10 mouse cellular contexts compared by ENCODE assay signal in genomic region chr2:152167851-152168290, GRCm38 (mm10). TPM values are rescaled to one million over a fixed set of nuclear protein-coding genes. Genes with fewer than 3 reads are reported as not detected.
A peak's percentile ranks its signal among the peaks of the same experiment; 100 is the strongest.
DNase-seq lines count a peak whose midpoint lies in the region; ATAC-seq lines count a peak whose summit lies in the region.
"Had no signal": no experiment of that assay in that cellular context is flagged by ENCODE, and none has a peak within 500 bp of the region (broad histone marks: within the 10 kb centered on the region; RNA-seq: fewer than 3 reads in every experiment).

No protein-coding gene starts in this region.

- 39% methylated on average over 8 of the region's 8 CpGs for WGBS in forebrain, embryonic 12.5 days
- WGBS in heart, embryonic 16.5 days = 35% methylated on average over 8 of the region's 8 CpGs

- H3K9ac ChIP-seq in forebrain, embryonic 12.5 days = no peak overlapping the region
- H3K9ac ChIP-seq in heart, embryonic 16.5 days (ENCODE audit: low read length) = no peak overlapping the region

- H3K36me3 ChIP-seq in forebrain, embryonic 12.5 days (replicated peaks) = no peaks in the 10 kb centered on the region
- H3K36me3 ChIP-seq in heart, embryonic 16.5 days (ENCODE audit: control insufficient read depth, insufficient read depth) = no peaks in the 10 kb centered on the region

- peak overlapping the region; percentile 35; the same call in 1 of the 2 replicates for H3K27ac ChIP-seq in brown adipose tissue, adult 24 weeks (replicated peaks; ENCODE audit: low read depth, low read length)
- peak overlapping the region; percentile 63; the same call in 1 of the 2 replicates for H3K27ac ChIP-seq in forebrain, embryonic 12.5 days
- no peak overlapping the region for H3K27ac ChIP-seq in heart, embryonic 16.5 days (ENCODE audit: low read length)

- no peak overlapping the region for H3K4me2 ChIP-seq in forebrain, embryonic 12.5 days
- H3K4me2 ChIP-seq in heart, embryonic 16.5 days (ENCODE audit: low read depth, low read length) = no peak overlapping the region

- DNase-seq in layer of hippocampus, adult 11-12 months (ENCODE audit: low spot score) = peak; percentile 63
- DNase-seq in telencephalon, adult 2 months (ENCODE audit: low read depth, low spot score) = peak; percentile 40
- DNase-seq in spleen, postnatal 14 days (ENCODE audit: low spot score in 2 of 2) = no peak

- no peaks in the 10 kb centered on the region for H3K9me3 ChIP-seq in forebrain, embryonic 12.5 days
- no peaks in the 10 kb centered on the region for H3K9me3 ChIP-seq in heart, embryonic 16.5 days (replicated peaks; ENCODE audit: control insufficient read depth, low read length)

- peak; percentile 69; the same call in 1 of the 2 replicates for ATAC-seq in forebrain, embryonic 12.5 days (ENCODE audit: low FRiP score)
- ATAC-seq in heart, embryonic 16.5 days (replicated peaks; ENCODE audit: extremely low read depth, insufficient read depth, low FRiP score) = 0 out of 2 replicates have a peak, but pooled peaks have one; percentile 41
- ATAC-seq in megakaryocyte progenitor cell, adult 5-6 weeks (replicated peaks; ENCODE audit: poor library complexity) = peak; percentile 20; the same call in 1 of the 2 replicates
- no peak for ATAC-seq in erythroblast, adult 5-6 weeks (replicated peaks; ENCODE audit: low FRiP score, poor library complexity, severe bottlenecking)

- peaks cover 2% of the 10 kb centered on the region; the same call in 1 of the 2 replicates for H3K4me1 ChIP-seq in brown adipose tissue, adult 24 weeks (ENCODE audit: control insufficient read depth, insufficient read depth, insufficient read length, low read length)
- peaks cover 7% of the 10 kb centered on the region for H3K4me1 ChIP-seq in forebrain, embryonic 12.5 days
- H3K4me1 ChIP-seq in heart, embryonic 16.5 days (ENCODE audit: control insufficient read depth, insufficient read depth, low read length) = 0 out of 2 replicates have a peak, but pooled peaks cover 4% of the 10 kb centered on the region

- no peak overlapping the region for H3K4me3 ChIP-seq in brown adipose tissue, adult 24 weeks (ENCODE audit: insufficient read depth, low read depth, low read length)
- H3K4me3 ChIP-seq in forebrain, embryonic 12.5 days (replicated peaks) = no peak overlapping the region
- no peak overlapping the region for H3K4me3 ChIP-seq in heart, embryonic 16.5 days (ENCODE audit: low read length)
- H3K4me3 ChIP-seq: erythroblast, embryonic 14.5 days had no signal

- no peaks in the 10 kb centered on the region for H3K27me3 ChIP-seq in forebrain, embryonic 12.5 days
- no peaks in the 10 kb centered on the region for H3K27me3 ChIP-seq in heart, embryonic 16.5 days (ENCODE audit: control insufficient read depth, insufficient read depth, low read length)

RNA-seq across cellular contexts. Expression of gene Tcf15, which starts 24.5 kb away (rescaled TPM):
- 12.1 and 20.7 TPM in 2 replicates for polyA plus RNA-seq in brown adipose tissue, adult 24 weeks (2012; ENCODE audit: insufficient read depth, insufficient read length, missing spikeins)
- 3.0 and 3.2 TPM in 2 replicates for polyA plus RNA-seq in forebrain, embryonic 12.5 days (2016; fragmentation: Nextera tagmentation; extraction: Ambion mirVana)
- polyA plus RNA-seq in heart, embryonic 16.5 days (2015; fragmentation: Nextera tagmentation; extraction: Ambion mirVana) = 13.4 and 14.0 TPM in 2 replicates
- total RNA-seq in megakaryocyte progenitor cell, adult 5-6 weeks (2015) = not detected in 2 replicates
- total RNA-seq in megakaryocyte progenitor cell, adult 5-6 weeks (2017) = 0.12 TPM in 1 of 2 replicates, not detected in the other
- total RNA-seq in erythroblast, adult 5-6 weeks (2015; ENCODE audit: low replicate concordance) = not detected in 2 replicates
- not detected in 2 replicates for total RNA-seq in erythroblast, adult 5-6 weeks (2017; ENCODE audit: low replicate concordance)
- total RNA-seq: MEL had no signal

RNA-seq across cellular contexts. Expression of gene Csnk2a1, which starts 58.8 kb away (rescaled TPM):
- polyA plus RNA-seq in brown adipose tissue, adult 24 weeks (2012; ENCODE audit: insufficient read depth, insufficient read length, missing spikeins) = 90.2 and 95.3 TPM in 2 replicates
- 101 and 104 TPM in 2 replicates for polyA plus RNA-seq in forebrain, embryonic 12.5 days (2016; fragmentation: Nextera tagmentation; extraction: Ambion mirVana)
- polyA plus RNA-seq in heart, embryonic 16.5 days (2015; fragmentation: Nextera tagmentation; extraction: Ambion mirVana) = 70.9 and 75.7 TPM in 2 replicates
- total RNA-seq in megakaryocyte progenitor cell, adult 5-6 weeks (2015) = 55.9 and 68.2 TPM in 2 replicates
- total RNA-seq in megakaryocyte progenitor cell, adult 5-6 weeks (2017) = 111 and 125 TPM in 2 replicates
- total RNA-seq in erythroblast, adult 5-6 weeks (2015; ENCODE audit: low replicate concordance) = 25.3 and 32.5 TPM in 2 replicates
- 31.9 and 41.4 TPM in 2 replicates for total RNA-seq in erythroblast, adult 5-6 weeks (2017; ENCODE audit: low replicate concordance)

Comparison
In these comparisons a context has a peak if more than half of its experiments do, and no peak if none do; other contexts are left out.
1. DNase-seq: peak in layer of hippocampus, adult 11-12 months (single experiment) and telencephalon, adult 2 months (single experiment); none in spleen, postnatal 14 days (0 of 2).